ENCODE assay signal across 12 mouse cellular contexts in genomic region chr5:149391574-149392375, GRCm38 (mm10). TPM values are rescaled to one million over a fixed set of nuclear protein-coding genes. Genes with fewer than 3 reads are reported as not detected.
DNase-seq lines count a peak whose midpoint lies in the region; ATAC-seq and TF ChIP-seq lines count a peak whose summit lies in the region.
"Had no signal": no experiment of that assay in that cellular context is flagged by ENCODE, and none has a peak within 500 bp of the region (broad histone marks: within the 10 kb centered on the region; RNA-seq: fewer than 3 reads in every experiment).

No protein-coding gene starts in this region.

- peak overlapping the region; percentile 40 for H3K4me2 ChIP-seq in heart, embryonic 15.5 days
- H3K4me2 ChIP-seq in lung, postnatal 0 days (replicated peaks; ENCODE audit: low read depth, low read length) = peak overlapping the region; percentile 38; the same call in 1 of the 2 replicates

- no peak for TF ChIP-seq CTCF in MEL (IDR thresholded peaks at IDR 0.05 in 2 of 3, conservative IDR thresholded peaks at IDR 0.05 in 1 of 3; ENCODE audit: control insufficient read depth in 1 of 3, insufficient read depth in 1 of 3, low read depth in 2 of 3, low read length in 3 of 3, poor library complexity in 1 of 3, severe bottlenecking in 1 of 3)
- no peak for TF ChIP-seq CTCF in embryonic fibroblast, embryonic 13.5 days (IDR thresholded peaks at IDR 0.05; ENCODE audit: borderline replicate concordance, insufficient read depth, low read length)
- TF ChIP-seq CTCF in lung, postnatal 0 days (IDR thresholded peaks at IDR 0.05) = no peak

- no peaks in the 10 kb centered on the region for H3K27me3 ChIP-seq in heart, embryonic 15.5 days
- no peaks in the 10 kb centered on the region for H3K27me3 ChIP-seq in MEL (ENCODE audit: control insufficient read depth in 1 of 2, insufficient read depth in 2 of 2, low read length in 2 of 2)
- no peaks in the 10 kb centered on the region for H3K27me3 ChIP-seq in lung, postnatal 0 days (replicated peaks; ENCODE audit: insufficient read depth, low read length)

- no peak overlapping the region for H3K4me3 ChIP-seq in heart, embryonic 15.5 days
- peak overlapping the region; percentile 41 to 54 for H3K4me3 ChIP-seq in MEL (ENCODE audit: control insufficient read depth in 1 of 2, insufficient read depth in 1 of 2, low read depth in 2 of 2, low read length in 2 of 2)
- H3K4me3 ChIP-seq in embryonic fibroblast, embryonic 13.5 days (ENCODE audit: insufficient read depth, low read length) = no peak overlapping the region
- H3K4me3 ChIP-seq in lung, postnatal 0 days (ENCODE audit: low read depth, low read length) = peak overlapping the region; percentile 18; the same call in 1 of the 2 replicates
- H3K4me3 ChIP-seq: left cerebral cortex, adult 2 months had no signal

- no peak for DNase-seq in heart, adult 18-20 months
- peak; percentile 83 for DNase-seq in MEL (ENCODE audit: low read depth, low spot score)
- DNase-seq in lung, postnatal 0 days (ENCODE audit: low spot score) = peak; percentile 79
- DNase-seq in spleen, postnatal 14 days (ENCODE audit: low spot score in 2 of 2) = no peak
- no peak for DNase-seq in right cerebral cortex, postnatal 4 days
- no peak for DNase-seq in spleen, postnatal 36 days (ENCODE audit: low spot score in 2 of 2)
- DNase-seq: gastrocnemius, postnatal 36 days had no signal

- no peaks in the 10 kb centered on the region for H3K79me2 ChIP-seq in MEL (ENCODE audit: control insufficient read depth, insufficient read depth, low read length, poor library complexity)

- peaks cover 21% of the 10 kb centered on the region for H3K4me1 ChIP-seq in heart, embryonic 15.5 days (replicated peaks)
- H3K4me1 ChIP-seq in MEL (ENCODE audit: control insufficient read depth in 1 of 2, insufficient read depth in 2 of 2, low read length in 2 of 2) = peaks cover 3 to 5% of the 10 kb centered on the region in 2 experiments; a peak in 3 of 4 replicates
- H3K4me1 ChIP-seq in embryonic fibroblast, embryonic 13.5 days (ENCODE audit: control insufficient read depth, insufficient read depth, low read length) = peaks cover 18% of the 10 kb centered on the region
- H3K4me1 ChIP-seq in lung, postnatal 0 days (ENCODE audit: insufficient read depth, low read depth, low read length) = no peaks in the 10 kb centered on the region; the same call in 1 of the 2 replicates

- WGBS in heart, embryonic 15.5 days = 12% methylated on average over 18 of the region's 18 CpGs
- 5% methylated on average over 18 of the region's 18 CpGs for WGBS in lung, postnatal 0 days

- H3K9me3 ChIP-seq in heart, embryonic 15.5 days (replicated peaks) = no peaks in the 10 kb centered on the region
- no peaks in the 10 kb centered on the region for H3K9me3 ChIP-seq in MEL (replicated peaks; ENCODE audit: insufficient read depth, low read length)
- no peaks in the 10 kb centered on the region for H3K9me3 ChIP-seq in lung, postnatal 0 days (ENCODE audit: low read length)

- peak overlapping the region; percentile 60 for H3K27ac ChIP-seq in heart, embryonic 15.5 days
- H3K27ac ChIP-seq in MEL (ENCODE audit: control insufficient read depth, low read depth, low read length) = peak overlapping the region; percentile 32
- H3K27ac ChIP-seq in embryonic fibroblast, embryonic 13.5 days (ENCODE audit: insufficient read depth, low read length) = peak overlapping the region; percentile 95
- H3K27ac ChIP-seq in lung, postnatal 0 days (ENCODE audit: low read length) = peak overlapping the region; percentile 34
- H3K27ac ChIP-seq: left cerebral cortex, adult 2 months had no signal

- no peak for TF ChIP-seq POLR2A in MEL (IDR thresholded peaks at IDR 0.05; ENCODE audit: control insufficient read depth in 1 of 2, insufficient read depth in 1 of 2, low read depth in 1 of 2, low read length in 2 of 2, poor library complexity in 1 of 2)
- 0 out of 2 replicates have a peak, but pooled peaks have one; percentile 19 for TF ChIP-seq POLR2A in embryonic fibroblast, embryonic 13.5 days (IDR thresholded peaks at IDR 0.05; ENCODE audit: low read depth, low read length)

- peak; percentile 61 to 92 for TF ChIP-seq EP300 in MEL (IDR thresholded peaks at IDR 0.05; ENCODE audit: low read depth in 1 of 2, low read length in 2 of 2)
- TF ChIP-seq EP300 in lung, postnatal 0 days (IDR thresholded peaks at IDR 0.05) = peak; percentile 41

- H3K36me3 ChIP-seq in heart, embryonic 15.5 days = no peaks in the 10 kb centered on the region
- peaks cover 0 to 4% of the 10 kb centered on the region in 2 experiments; a peak in 1 of 4 replicates for H3K36me3 ChIP-seq in MEL (ENCODE audit: control insufficient read depth in 1 of 2, insufficient read depth in 2 of 2, low read length in 2 of 2)
- no peaks in the 10 kb centered on the region for H3K36me3 ChIP-seq in lung, postnatal 0 days (ENCODE audit: insufficient read depth, low read length)
- H3K36me3 ChIP-seq: G1E had no signal

- ATAC-seq in heart, embryonic 15.5 days (replicated peaks; ENCODE audit: insufficient number of reproducible peaks, insufficient read depth, low FRiP score, low read depth) = no peak
- ATAC-seq in lung, postnatal 0 days = peak; percentile 59

- TF ChIP-seq RAD21 in MEL (IDR thresholded peaks at IDR 0.05; ENCODE audit: low read depth, low read length) = no peak

- H3K9ac ChIP-seq in heart, embryonic 15.5 days = no peak overlapping the region
- peak overlapping the region; percentile 27; the same call in 1 of the 2 replicates for H3K9ac ChIP-seq in MEL (ENCODE audit: control insufficient read depth, low read depth, low read length, poor library complexity, severe bottlenecking)
- H3K9ac ChIP-seq in lung, postnatal 0 days (replicated peaks; ENCODE audit: low read depth) = no peak overlapping the region

TF ChIP-seq in MEL, 35 proteins besides CTCF, POLR2A, EP300 and RAD21:
- TF ChIP-seq ZMIZ1 (IDR thresholded peaks at IDR 0.05; ENCODE audit: low read depth, low read length) (no peak), MYC (IDR thresholded peaks at IDR 0.05; ENCODE audit: low read depth, low read length) (0 out of 2 replicates have a peak, but pooled peaks have one; percentile 53), NELFE (IDR thresholded peaks at IDR 0.05; ENCODE audit: low read depth, low read length) (peak; percentile 27; the same call in 1 of the 2 replicates), MXI1 (IDR thresholded peaks at IDR 0.05; ENCODE audit: low read depth, low read length) (peak; percentile 31; the same call in 1 of the 2 replicates), TCF12 (IDR thresholded peaks at IDR 0.05; ENCODE audit: low read depth, low read length) (peak; percentile 60), ZNF384 (IDR thresholded peaks at IDR 0.05; ENCODE audit: low read depth, low read length) (no peak), BHLHE40 (IDR thresholded peaks at IDR 0.05; ENCODE audit: borderline replicate concordance, low read depth, low read length) (no peak), TAL1 (IDR thresholded peaks at IDR 0.05; ENCODE audit: low read length) (peak; percentile 71), TBP (IDR thresholded peaks at IDR 0.05; ENCODE audit: low read depth, low read length) (0 out of 2 replicates have a peak, but pooled peaks have one; percentile 24), RCOR1 (IDR thresholded peaks at IDR 0.05; ENCODE audit: low read depth, low read length) (peak; percentile 30; the same call in 1 of the 2 replicates), HCFC1 (IDR thresholded peaks at IDR 0.05; ENCODE audit: low read depth, low read length) (no peak), SMC3 (IDR thresholded peaks at IDR 0.05; ENCODE audit: low read depth, low read length) (0 out of 2 replicates have a peak, but pooled peaks have one; percentile 0), GATA1 (IDR thresholded peaks at IDR 0.05; ENCODE audit: low read depth, low read length) (peak; percentile 72), MAX (IDR thresholded peaks at IDR 0.05; ENCODE audit: low read length) (peak; percentile 50), SIN3A (IDR thresholded peaks at IDR 0.05; ENCODE audit: low read length) (peak; percentile 41; the same call in 1 of the 2 replicates)

RNA-seq across cellular contexts. Expression of gene Medag, which starts 19.8 kb away (rescaled TPM):
- polyA plus RNA-seq in heart, embryonic 15.5 days (2015; fragmentation: Nextera tagmentation; extraction: Ambion mirVana) = 1.9 and 2.0 TPM in 2 replicates
- total RNA-seq in heart, adult 18-20 months (2021) = 10 to 100 TPM in 1 of 2 experiments, 1 to 10 TPM in 1; 8.8 to 10.5 TPM
- not detected in 2 replicates for total RNA-seq in MEL (2012; rRNA removed)
- not detected for polyA plus RNA-seq in MEL (2012; ENCODE audit: insufficient read depth in 1 of 2, insufficient read length in 2 of 2, low read depth in 1 of 2, low replicate concordance in 2 of 2, missing spikeins in 1 of 2)
- polyA plus RNA-seq in embryonic fibroblast, embryonic 13.5 days (2011; ENCODE audit: insufficient read length, low read depth, missing spikeins) = 70.2 and 77.2 TPM in 2 replicates
- 2.0 and 2.3 TPM in 2 replicates for polyA plus RNA-seq in lung, postnatal 0 days (2015; fragmentation: Nextera tagmentation; extraction: Ambion mirVana)
- total RNA-seq: neutrophil, adult 5-6 weeks had no signal
- polyA plus RNA-seq: G1E had no signal

RNA-seq across cellular contexts. Expression of gene Tex26, which starts 47.7 kb away (rescaled TPM):
- polyA plus RNA-seq in heart, embryonic 15.5 days (2015; fragmentation: Nextera tagmentation; extraction: Ambion mirVana) = 0.31 and 0.89 TPM in 2 replicates
- not detected for total RNA-seq in heart, adult 18-20 months (2021)
- not detected in 2 replicates for total RNA-seq in MEL (2012; rRNA removed)
- polyA plus RNA-seq in MEL (2012; ENCODE audit: insufficient read depth in 1 of 2, insufficient read length in 2 of 2, low read depth in 1 of 2, low replicate concordance in 2 of 2, missing spikeins in 1 of 2) = not detected
- 1.6 TPM in 1 of 2 replicates, not detected in the other for polyA plus RNA-seq in embryonic fibroblast, embryonic 13.5 days (2011; ENCODE audit: insufficient read length, low read depth, missing spikeins)
- polyA plus RNA-seq in lung, postnatal 0 days (2015; fragmentation: Nextera tagmentation; extraction: Ambion mirVana) = 3.0 and 4.9 TPM in 2 replicates
- total RNA-seq: gastrocnemius, postnatal 36 days; neutrophil, adult 5-6 weeks had no signal
- polyA plus RNA-seq: G1E had no signal

Comparison
In these comparisons a context has a peak if more than half of its experiments do, and no peak if none do; other contexts are left out.
1. H3K27ac ChIP-seq: peak in every context shown above with its lines; median percentile 95 in embryonic fibroblast, embryonic 13.5 days; 60 in heart, embryonic 15.5 days; 34 in lung, postnatal 0 days; 32 in MEL.
2. H3K4me3 ChIP-seq: peak in MEL (2 of 2) and lung, postnatal 0 days (single experiment); none in heart, embryonic 15.5 days (single experiment) and embryonic fibroblast, embryonic 13.5 days (single experiment).
3. DNase-seq: peak in MEL (single experiment) and lung, postnatal 0 days (single experiment); none in heart, adult 18-20 months (0 of 2), spleen, postnatal 14 days (0 of 2), right cerebral cortex, postnatal 4 days (single experiment) and spleen, postnatal 36 days (0 of 2).
4. RNA of gene Medag, which starts 19.8 kb away (polyA plus RNA-seq): 70.2 to 77.2 TPM in embryonic fibroblast, embryonic 13.5 days; 2.0 to 2.3 TPM in lung, postnatal 0 days, 1.9 to 2.0 TPM in heart, embryonic 15.5 days and not detected in MEL; every median in the first group is over 10 times any median in the second.